Comparison of ENCODE assay signal across 8 mouse cellular contexts in genomic region chr11:96314671-96315343, GRCm38 (mm10). TPM values are rescaled to one million over a fixed set of nuclear protein-coding genes. Genes with fewer than 3 reads are reported as not detected.
A peak's percentile ranks its signal among the peaks of the same experiment; 100 is the strongest.
DNase-seq lines count a peak whose midpoint lies in the region; ATAC-seq and TF ChIP-seq lines count a peak whose summit lies in the region.

No protein-coding gene starts in this region.

- TF ChIP-seq CTCF in intestine, postnatal 0 days (IDR thresholded peaks at IDR 0.05; ENCODE audit: low read depth), result no peak
- no peak for TF ChIP-seq CTCF in lung, embryonic 14.5 days (IDR thresholded peaks at IDR 0.05; ENCODE audit: low read depth)

- H3K4me1 ChIP-seq in midbrain, embryonic 10.5 days, result peaks cover 21% of the 10 kb centered on the region
- peaks cover 9% of the 10 kb centered on the region; the same call in 1 of the 2 replicates for H3K4me1 ChIP-seq in midbrain, embryonic 13.5 days (replicated peaks)
- no peaks in the 10 kb centered on the region for H3K4me1 ChIP-seq in intestine, postnatal 0 days (replicated peaks; ENCODE audit: control insufficient read depth, insufficient read depth, low read length)
- H3K4me1 ChIP-seq in lung, embryonic 14.5 days (ENCODE audit: insufficient read depth), result 0 out of 2 replicates have a peak, but pooled peaks cover 2% of the 10 kb centered on the region
- peaks cover 8% of the 10 kb centered on the region for H3K4me1 ChIP-seq in forebrain, embryonic 11.5 days (replicated peaks; ENCODE audit: control insufficient read depth, insufficient read depth, low read length)

- no peak overlapping the region for H3K27ac ChIP-seq in midbrain, embryonic 10.5 days (replicated peaks)
- no peak overlapping the region for H3K27ac ChIP-seq in midbrain, embryonic 13.5 days
- H3K27ac ChIP-seq in intestine, postnatal 0 days (ENCODE audit: low read depth, low read length), result peak overlapping the region; percentile 77
- H3K27ac ChIP-seq in lung, embryonic 14.5 days (ENCODE audit: low read depth), result peak overlapping the region; percentile 100
- no peak overlapping the region for H3K27ac ChIP-seq in forebrain, embryonic 11.5 days (ENCODE audit: low read depth, low read length)

- no peak overlapping the region for H3K9ac ChIP-seq in midbrain, embryonic 13.5 days (replicated peaks)
- peak overlapping the region; percentile 60 for H3K9ac ChIP-seq in intestine, postnatal 0 days (ENCODE audit: low read depth, low read length)
- H3K9ac ChIP-seq in lung, embryonic 14.5 days, result peak overlapping the region; percentile 99
- no peak overlapping the region for H3K9ac ChIP-seq in forebrain, embryonic 11.5 days (ENCODE audit: low read length)

- H3K27me3 ChIP-seq in midbrain, embryonic 10.5 days (ENCODE audit: low read depth, poor library complexity, severe bottlenecking), result peaks cover 100% of the 10 kb centered on the region
- H3K27me3 ChIP-seq in midbrain, embryonic 13.5 days, result peaks cover 100% of the 10 kb centered on the region
- peaks cover 59% of the 10 kb centered on the region; the same call in 1 of the 2 replicates for H3K27me3 ChIP-seq in intestine, postnatal 0 days (replicated peaks; ENCODE audit: control insufficient read depth, insufficient read depth, low read length)
- H3K27me3 ChIP-seq in lung, embryonic 14.5 days (ENCODE audit: insufficient read depth, low read length), result peaks cover 37% of the 10 kb centered on the region
- H3K27me3 ChIP-seq in forebrain, embryonic 11.5 days (ENCODE audit: control insufficient read depth, insufficient read depth, low read length), result peaks cover 100% of the 10 kb centered on the region

- peak; percentile 64 for DNase-seq in midbrain, embryonic 10.5 days (ENCODE audit: low spot score)
- DNase-seq in lung, embryonic 14.5 days, result peak; percentile 79
- no peak for DNase-seq in forebrain, embryonic 11.5 days (ENCODE audit: low spot score)
- no peak for DNase-seq in left cerebral cortex, postnatal 25 days (ENCODE audit: low spot score in 2 of 2)
- no peak for DNase-seq in layer of hippocampus, postnatal 10 days (ENCODE audit: low spot score in 2 of 2)
- DNase-seq in right cerebral cortex, postnatal 10 days (ENCODE audit: low spot score in 2 of 2), result no peak

- no peak overlapping the region for H3K4me3 ChIP-seq in midbrain, embryonic 10.5 days
- H3K4me3 ChIP-seq in midbrain, embryonic 13.5 days (replicated peaks), result no peak overlapping the region
- H3K4me3 ChIP-seq in intestine, postnatal 0 days (ENCODE audit: low read depth, low read length), result peak overlapping the region; percentile 45
- H3K4me3 ChIP-seq in lung, embryonic 14.5 days (ENCODE audit: low read depth, low read length), result peak overlapping the region; percentile 72
- no peak overlapping the region for H3K4me3 ChIP-seq in forebrain, embryonic 11.5 days (ENCODE audit: low read depth, low read length)

- H3K4me2 ChIP-seq in midbrain, embryonic 13.5 days (replicated peaks), result no peak overlapping the region
- H3K4me2 ChIP-seq in intestine, postnatal 0 days (replicated peaks; ENCODE audit: low read depth), result peak overlapping the region; percentile 83
- peak overlapping the region; percentile 84 for H3K4me2 ChIP-seq in lung, embryonic 14.5 days
- no peak overlapping the region for H3K4me2 ChIP-seq in forebrain, embryonic 11.5 days (ENCODE audit: low read depth, low read length, severe bottlenecking)

- H3K36me3 ChIP-seq in midbrain, embryonic 10.5 days, result no peaks in the 10 kb centered on the region
- H3K36me3 ChIP-seq in midbrain, embryonic 13.5 days, result no peaks in the 10 kb centered on the region
- H3K36me3 ChIP-seq in intestine, postnatal 0 days (ENCODE audit: control insufficient read depth, insufficient read depth), result no peaks in the 10 kb centered on the region
- H3K36me3 ChIP-seq in lung, embryonic 14.5 days (ENCODE audit: insufficient read depth), result no peaks in the 10 kb centered on the region
- no peaks in the 10 kb centered on the region for H3K36me3 ChIP-seq in forebrain, embryonic 11.5 days (ENCODE audit: control insufficient read depth, insufficient read depth, low read length)

- ATAC-seq in midbrain, embryonic 13.5 days, result no peak
- no peak for ATAC-seq in intestine, postnatal 0 days
- ATAC-seq in lung, embryonic 14.5 days (ENCODE audit: insufficient read depth), result no peak
- ATAC-seq in forebrain, embryonic 11.5 days (replicated peaks; ENCODE audit: low FRiP score), result no peak

- intact Hi-C loops in left cerebral cortex, postnatal 25 days (cut with DNase I), result loop anchor here (5.0 kb wide), 2 partner anchors 222 to 237 kb away; no protein-coding TSS in a partner anchor

- no peaks in the 10 kb centered on the region for H3K9me3 ChIP-seq in midbrain, embryonic 10.5 days (replicated peaks)
- no peaks in the 10 kb centered on the region for H3K9me3 ChIP-seq in midbrain, embryonic 13.5 days
- H3K9me3 ChIP-seq in intestine, postnatal 0 days (ENCODE audit: control insufficient read depth), result no peaks in the 10 kb centered on the region
- no peaks in the 10 kb centered on the region for H3K9me3 ChIP-seq in lung, embryonic 14.5 days (ENCODE audit: low read depth, low read length)
- no peaks in the 10 kb centered on the region for H3K9me3 ChIP-seq in forebrain, embryonic 11.5 days (ENCODE audit: control insufficient read depth, low read length)

- under 1% methylated on average over 34 of the region's 34 CpGs for WGBS in midbrain, embryonic 10.5 days
- 2% methylated on average over 34 of the region's 34 CpGs for WGBS in midbrain, embryonic 13.5 days
- 22% methylated on average over 34 of the region's 34 CpGs for WGBS in intestine, postnatal 0 days
- WGBS in lung, embryonic 14.5 days, result 1% methylated on average over 34 of the region's 34 CpGs
- WGBS in forebrain, embryonic 11.5 days, result under 1% methylated on average over 34 of the region's 34 CpGs

RNA-seq across cellular contexts. Expression of gene Hoxb4, which starts 3.3 kb away (rescaled TPM):
- polyA plus RNA-seq in midbrain, embryonic 10.5 days (2016; fragmentation: Nextera tagmentation; extraction: Ambion mirVana), result not detected in 2 replicates
- polyA plus RNA-seq in midbrain, embryonic 13.5 days (2015; fragmentation: Nextera tagmentation; extraction: Ambion mirVana), result not detected in 2 replicates
- polyA plus RNA-seq in intestine, postnatal 0 days (2015; fragmentation: Nextera tagmentation; extraction: Ambion mirVana), result 1.1 and 1.5 TPM in 2 replicates
- 3.8 and 3.9 TPM in 2 replicates for polyA plus RNA-seq in lung, embryonic 14.5 days (2014; fragmentation: Nextera tagmentation; extraction: Ambion mirVana)
- not detected in 2 replicates for polyA plus RNA-seq in forebrain, embryonic 11.5 days (2014; fragmentation: Nextera tagmentation; extraction: Ambion mirVana)
- not detected for total RNA-seq in left cerebral cortex, postnatal 25 days (2021)
- not detected for total RNA-seq in layer of hippocampus, postnatal 10 days (2021)

RNA-seq across cellular contexts. Expression of gene Hoxb3, which starts 8.3 kb away (rescaled TPM):
- polyA plus RNA-seq in midbrain, embryonic 10.5 days (2016; fragmentation: Nextera tagmentation; extraction: Ambion mirVana), result not detected in 2 replicates
- 0.11 TPM in 1 of 2 replicates, not detected in the other for polyA plus RNA-seq in midbrain, embryonic 13.5 days (2015; fragmentation: Nextera tagmentation; extraction: Ambion mirVana)
- polyA plus RNA-seq in intestine, postnatal 0 days (2015; fragmentation: Nextera tagmentation; extraction: Ambion mirVana), result 1.1 and 1.3 TPM in 2 replicates
- 3.9 and 6.3 TPM in 2 replicates for polyA plus RNA-seq in lung, embryonic 14.5 days (2014; fragmentation: Nextera tagmentation; extraction: Ambion mirVana)
- polyA plus RNA-seq in forebrain, embryonic 11.5 days (2014; fragmentation: Nextera tagmentation; extraction: Ambion mirVana), result not detected in 2 replicates
- total RNA-seq in left cerebral cortex, postnatal 25 days (2021), result not detected
- not detected for total RNA-seq in layer of hippocampus, postnatal 10 days (2021)

RNA-seq across cellular contexts. Expression of gene Hoxb5, which starts 11.7 kb away (rescaled TPM):
- polyA plus RNA-seq in midbrain, embryonic 10.5 days (2016; fragmentation: Nextera tagmentation; extraction: Ambion mirVana), result not detected in 2 replicates
- 0.08 TPM in 1 of 2 replicates, not detected in the other for polyA plus RNA-seq in midbrain, embryonic 13.5 days (2015; fragmentation: Nextera tagmentation; extraction: Ambion mirVana)
- 14.7 and 15.8 TPM in 2 replicates for polyA plus RNA-seq in intestine, postnatal 0 days (2015; fragmentation: Nextera tagmentation; extraction: Ambion mirVana)
- 65.9 and 76.1 TPM in 2 replicates for polyA plus RNA-seq in lung, embryonic 14.5 days (2014; fragmentation: Nextera tagmentation; extraction: Ambion mirVana)
- polyA plus RNA-seq in forebrain, embryonic 11.5 days (2014; fragmentation: Nextera tagmentation; extraction: Ambion mirVana), result 0.21 TPM in 1 of 2 replicates, not detected in the other
- total RNA-seq in left cerebral cortex, postnatal 25 days (2021), result not detected
- not detected for total RNA-seq in layer of hippocampus, postnatal 10 days (2021)

RNA-seq across cellular contexts. Expression of gene Hoxb6, which starts 22.5 kb away (rescaled TPM):
- polyA plus RNA-seq in midbrain, embryonic 10.5 days (2016; fragmentation: Nextera tagmentation; extraction: Ambion mirVana), result not detected in 2 replicates
- polyA plus RNA-seq in midbrain, embryonic 13.5 days (2015; fragmentation: Nextera tagmentation; extraction: Ambion mirVana), result not detected in 2 replicates
- polyA plus RNA-seq in intestine, postnatal 0 days (2015; fragmentation: Nextera tagmentation; extraction: Ambion mirVana), result 5.7 and 6.4 TPM in 2 replicates
- polyA plus RNA-seq in lung, embryonic 14.5 days (2014; fragmentation: Nextera tagmentation; extraction: Ambion mirVana), result 19.7 and 24.4 TPM in 2 replicates
- not detected in 2 replicates for polyA plus RNA-seq in forebrain, embryonic 11.5 days (2014; fragmentation: Nextera tagmentation; extraction: Ambion mirVana)
- total RNA-seq in left cerebral cortex, postnatal 25 days (2021), result not detected
- not detected for total RNA-seq in layer of hippocampus, postnatal 10 days (2021)

RNA-seq across cellular contexts. Expression of gene Hoxb7, which starts 28.4 kb away (rescaled TPM):
- polyA plus RNA-seq in midbrain, embryonic 10.5 days (2016; fragmentation: Nextera tagmentation; extraction: Ambion mirVana), result not detected in 2 replicates
- not detected in 2 replicates for polyA plus RNA-seq in midbrain, embryonic 13.5 days (2015; fragmentation: Nextera tagmentation; extraction: Ambion mirVana)
- polyA plus RNA-seq in intestine, postnatal 0 days (2015; fragmentation: Nextera tagmentation; extraction: Ambion mirVana), result 7.6 and 8.5 TPM in 2 replicates
- polyA plus RNA-seq in lung, embryonic 14.5 days (2014; fragmentation: Nextera tagmentation; extraction: Ambion mirVana), result 2.1 and 3.5 TPM in 2 replicates
- polyA plus RNA-seq in forebrain, embryonic 11.5 days (2014; fragmentation: Nextera tagmentation; extraction: Ambion mirVana), result 0.21 TPM in 1 of 2 replicates, not detected in the other
- not detected for total RNA-seq in left cerebral cortex, postnatal 25 days (2021)
- total RNA-seq in layer of hippocampus, postnatal 10 days (2021), result not detected

Comparison
In these comparisons a context has a peak if more than half of its experiments do, and no peak if none do; other contexts are left out.
1. DNase-seq: peak in midbrain, embryonic 10.5 days (single experiment) and lung, embryonic 14.5 days (single experiment); none in forebrain, embryonic 11.5 days (single experiment), left cerebral cortex, postnatal 25 days (0 of 2), layer of hippocampus, postnatal 10 days (0 of 2) and right cerebral cortex, postnatal 10 days (0 of 2).
2. H3K27ac ChIP-seq: peak in intestine, postnatal 0 days (single experiment) and lung, embryonic 14.5 days (single experiment); none in midbrain, embryonic 10.5 days (single experiment), midbrain, embryonic 13.5 days (single experiment) and forebrain, embryonic 11.5 days (single experiment).
3. H3K4me3 ChIP-seq: peak in intestine, postnatal 0 days (single experiment) and lung, embryonic 14.5 days (single experiment); none in midbrain, embryonic 10.5 days (single experiment), midbrain, embryonic 13.5 days (single experiment) and forebrain, embryonic 11.5 days (single experiment).
4. H3K4me2 ChIP-seq: peak in intestine, postnatal 0 days (single experiment) and lung, embryonic 14.5 days (single experiment); none in midbrain, embryonic 13.5 days (single experiment) and forebrain, embryonic 11.5 days (single experiment).
5. H3K9ac ChIP-seq: peak in intestine, postnatal 0 days (single experiment) and lung, embryonic 14.5 days (single experiment); none in midbrain, embryonic 13.5 days (single experiment) and forebrain, embryonic 11.5 days (single experiment).
6. RNA of gene Hoxb5, which starts 11.7 kb away (polyA plus RNA-seq): 65.9 to 76.1 TPM in lung, embryonic 14.5 days and 14.7 to 15.8 TPM in intestine, postnatal 0 days; 0.08 TPM in midbrain, embryonic 13.5 days, 0.21 TPM in forebrain, embryonic 11.5 days and not detected in midbrain, embryonic 10.5 days; every median in the first group is over 10 times any median in the second.